ENCODE assay signal across 7 mouse cellular contexts in the genomic region with DNA sequence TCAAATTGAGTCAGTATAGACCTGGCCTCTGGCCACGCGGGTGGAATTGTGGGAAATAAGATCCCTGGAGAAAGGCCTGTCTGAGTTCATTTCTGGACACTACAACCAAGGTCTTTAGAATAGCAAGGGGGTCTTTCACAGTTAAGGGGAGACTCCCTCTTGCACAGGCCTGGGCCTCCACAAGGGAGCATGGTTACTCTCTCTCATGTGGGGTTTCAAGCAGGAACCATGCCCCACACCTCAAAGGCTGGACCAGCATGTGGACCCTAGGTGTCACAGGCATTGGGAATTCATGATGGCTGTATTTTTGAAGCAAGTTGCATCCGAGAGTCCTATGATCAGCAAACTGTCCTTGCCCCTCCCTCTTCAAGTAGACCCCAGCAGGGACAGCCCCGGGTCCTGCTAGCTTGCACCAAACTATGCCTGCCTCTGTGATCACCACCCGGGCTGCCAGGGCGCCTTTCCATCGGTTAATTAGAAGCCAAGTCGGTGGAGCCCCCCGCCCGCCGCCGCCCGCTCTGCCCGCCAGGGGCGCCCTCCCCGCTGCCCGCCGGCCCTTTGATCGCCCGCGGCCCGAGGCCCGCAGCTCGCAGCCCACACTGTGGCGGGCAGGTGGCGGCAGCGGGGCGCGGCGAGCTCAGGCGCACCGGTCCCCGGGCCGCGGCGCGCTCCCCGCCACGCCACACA.
DNase-seq lines count a peak whose midpoint lies in the region; ATAC-seq lines count a peak whose summit lies in the region.

No protein-coding gene starts in this region.

- DNase-seq in lung, postnatal 25 days (ENCODE audit: low spot score), result no peak
- peak; percentile 69 for DNase-seq in embryonic facial prominence, embryonic 11.5 days (ENCODE audit: low spot score)
- DNase-seq in liver, embryonic 11.5 days (ENCODE audit: low spot score), result peak; percentile 59
- DNase-seq in retina, postnatal 1 day, result peak; percentile 77
- DNase-seq in frontal cortex, adult 2 months (ENCODE audit: extremely low spot score in 1 of 2, low spot score in 1 of 2), result no peak

- H3K4me3 ChIP-seq in lung, embryonic 15.5 days, result peak overlapping the region; percentile 19
- no peak overlapping the region for H3K4me3 ChIP-seq in embryonic facial prominence, embryonic 11.5 days (ENCODE audit: low read depth, low read length)
- H3K4me3 ChIP-seq in hindbrain, embryonic 12.5 days, result peak overlapping the region; percentile 25
- peak overlapping the region; percentile 3; the same call in 1 of the 2 replicates for H3K4me3 ChIP-seq in liver, embryonic 11.5 days (ENCODE audit: low read depth, low read length)

- peak overlapping the region; percentile 53 for H3K4me2 ChIP-seq in lung, embryonic 15.5 days
- peak overlapping the region; percentile 59 for H3K4me2 ChIP-seq in embryonic facial prominence, embryonic 11.5 days (ENCODE audit: low read depth, low read length)
- H3K4me2 ChIP-seq in hindbrain, embryonic 12.5 days (replicated peaks), result peak overlapping the region; percentile 57
- peak overlapping the region; percentile 50 for H3K4me2 ChIP-seq in liver, embryonic 11.5 days

- no peak overlapping the region for H3K27ac ChIP-seq in lung, embryonic 15.5 days
- no peak overlapping the region for H3K27ac ChIP-seq in embryonic facial prominence, embryonic 11.5 days (replicated peaks; ENCODE audit: low read depth, low read length)
- peak overlapping the region; percentile 35; the same call in 1 of the 2 replicates for H3K27ac ChIP-seq in hindbrain, embryonic 12.5 days
- H3K27ac ChIP-seq in liver, embryonic 11.5 days (ENCODE audit: low read depth, low read length), result no peak overlapping the region

- H3K9me3 ChIP-seq in lung, embryonic 15.5 days, result no peaks in the 10 kb centered on the region
- H3K9me3 ChIP-seq in embryonic facial prominence, embryonic 11.5 days (replicated peaks; ENCODE audit: control insufficient read depth, low read length), result no peaks in the 10 kb centered on the region
- no peaks in the 10 kb centered on the region for H3K9me3 ChIP-seq in hindbrain, embryonic 12.5 days (replicated peaks)
- H3K9me3 ChIP-seq in liver, embryonic 11.5 days (ENCODE audit: control insufficient read depth, low read length), result no peaks in the 10 kb centered on the region

- H3K4me1 ChIP-seq in lung, embryonic 15.5 days, result peaks cover 7% of the 10 kb centered on the region
- H3K4me1 ChIP-seq in embryonic facial prominence, embryonic 11.5 days (ENCODE audit: control insufficient read depth, insufficient read depth, low read length), result peaks cover 3% of the 10 kb centered on the region; the same call in 1 of the 2 replicates
- peaks cover 20% of the 10 kb centered on the region for H3K4me1 ChIP-seq in hindbrain, embryonic 12.5 days
- no peaks in the 10 kb centered on the region for H3K4me1 ChIP-seq in liver, embryonic 11.5 days (replicated peaks; ENCODE audit: control insufficient read depth, insufficient read depth, low read length)

- no peak overlapping the region for H3K9ac ChIP-seq in lung, embryonic 15.5 days
- peak overlapping the region; percentile 48 for H3K9ac ChIP-seq in embryonic facial prominence, embryonic 11.5 days (replicated peaks; ENCODE audit: low read length)
- peak overlapping the region; percentile 10; the same call in 1 of the 2 replicates for H3K9ac ChIP-seq in hindbrain, embryonic 12.5 days
- no peak overlapping the region for H3K9ac ChIP-seq in liver, embryonic 11.5 days (ENCODE audit: low read depth, low read length)

- H3K36me3 ChIP-seq in lung, embryonic 15.5 days, result no peaks in the 10 kb centered on the region
- H3K36me3 ChIP-seq in embryonic facial prominence, embryonic 11.5 days (replicated peaks; ENCODE audit: control insufficient read depth, insufficient read depth, low read depth, low read length), result no peaks in the 10 kb centered on the region
- no peaks in the 10 kb centered on the region for H3K36me3 ChIP-seq in hindbrain, embryonic 12.5 days
- no peaks in the 10 kb centered on the region for H3K36me3 ChIP-seq in liver, embryonic 11.5 days (ENCODE audit: control insufficient read depth, insufficient read depth, low read length)

- 6% methylated on average over 39 of the region's 39 CpGs for WGBS in lung, embryonic 15.5 days
- 5% methylated on average over 39 of the region's 39 CpGs for WGBS in embryonic facial prominence, embryonic 11.5 days
- 6% methylated on average over 38 of the region's 39 CpGs for WGBS in hindbrain, embryonic 12.5 days
- 6% methylated on average over 39 of the region's 39 CpGs for WGBS in liver, embryonic 11.5 days

- peak; percentile 39 for ATAC-seq in lung, embryonic 15.5 days (ENCODE audit: borderline replicate concordance, extremely low read depth, low FRiP score, low TSS enrichment)
- no peak; the same call in 1 of the 2 replicates for ATAC-seq in embryonic facial prominence, embryonic 11.5 days (replicated peaks; ENCODE audit: insufficient number of reproducible peaks, low FRiP score, low TSS enrichment, low read depth)
- peak; percentile 80 for ATAC-seq in hindbrain, embryonic 12.5 days (ENCODE audit: low FRiP score)
- ATAC-seq in liver, embryonic 11.5 days (replicated peaks; ENCODE audit: low FRiP score), result 0 out of 2 replicates have a peak, but pooled peaks have one; percentile 43

- H3K27me3 ChIP-seq in lung, embryonic 15.5 days, result peaks cover 42% of the 10 kb centered on the region
- no peaks in the 10 kb centered on the region; the same call in 1 of the 2 replicates for H3K27me3 ChIP-seq in embryonic facial prominence, embryonic 11.5 days (ENCODE audit: control insufficient read depth, insufficient read depth, low read length)
- H3K27me3 ChIP-seq in hindbrain, embryonic 12.5 days, result peaks cover 11% of the 10 kb centered on the region; the same call in 1 of the 2 replicates
- peaks cover 33% of the 10 kb centered on the region for H3K27me3 ChIP-seq in liver, embryonic 11.5 days (replicated peaks; ENCODE audit: control insufficient read depth, insufficient read depth, low read length)

Comparison
In these comparisons a context has a peak if more than half of its experiments do, and no peak if none do; other contexts are left out.
1. H3K9ac ChIP-seq: peak in embryonic facial prominence, embryonic 11.5 days (single experiment) and hindbrain, embryonic 12.5 days (single experiment); none in lung, embryonic 15.5 days (single experiment) and liver, embryonic 11.5 days (single experiment).
2. DNase-seq: peak in embryonic facial prominence, embryonic 11.5 days (single experiment), liver, embryonic 11.5 days (single experiment) and retina, postnatal 1 day (single experiment); none in lung, postnatal 25 days (single experiment) and frontal cortex, adult 2 months (0 of 2).
3. Peak in every context shown above with its lines, with median percentiles within 50 percentile points of each other: H3K4me2 ChIP-seq.